Mouse (Mus musculus) CH12.LX (cell line): ENCODE data around the gene Lima1.

Source experiments
- BHLHE40 ChIP-seq: IDR thresholded peaks from 2 replicates; pipeline ENCODE4 v1.6.1; 2011; ENCODE audit warnings: mild to moderate bottlenecking, low read depth, low read length, improper control_type of control experiment
- CTCF ChIP-seq, 2 experiments: IDR thresholded peaks in 1 of 2; conservative IDR thresholded peaks in 1 of 2; 2 replicates each; pipeline ENCODE4 v1.5.1; 2011 to 2012; ENCODE audit warnings: low read depth in 2 of 2, low read length in 2 of 2, improper control_type of control experiment in 1 of 2, inconsistent platforms in 1 of 2, mild to moderate bottlenecking in 1 of 2, moderate library complexity in 1 of 2
- EP300 ChIP-seq: IDR thresholded peaks from 2 replicates; pipeline ENCODE4 v1.6.1; 2011; ENCODE audit warnings: low read length, improper control_type of control experiment
- HCFC1 ChIP-seq: IDR thresholded peaks from 2 replicates; pipeline ENCODE4 v1.6.1; 2012; ENCODE audit warnings: low read depth, mild to moderate bottlenecking, inconsistent platforms, low read length, improper control_type of control experiment
- MAFK ChIP-seq: IDR thresholded peaks from 2 replicates; pipeline ENCODE4 v1.6.1; 2011; ENCODE audit warnings: low read length, improper control_type of control experiment; ENCODE audit not compliant: insufficient replicate concordance
- MAX ChIP-seq: IDR thresholded peaks from 2 replicates; pipeline ENCODE4 v1.6.1; 2011; ENCODE audit warnings: low read length, improper control_type of control experiment
- MYC ChIP-seq: IDR thresholded peaks from 2 replicates; pipeline ENCODE4 v1.6.1; 2011; ENCODE audit warnings: low read depth, mild to moderate bottlenecking, improper control_type of control experiment, low read length
- NELFE ChIP-seq: IDR thresholded peaks from 2 replicates; pipeline ENCODE4 v1.6.1; 2011; ENCODE audit warnings: low read depth, low read length, improper control_type of control experiment
- POLR2A ChIP-seq: IDR thresholded peaks from 2 replicates; pipeline ENCODE4 v1.6.1; 2011; ENCODE audit warnings: low read depth, mild to moderate bottlenecking, improper control_type of control experiment, low read length

DNA sequence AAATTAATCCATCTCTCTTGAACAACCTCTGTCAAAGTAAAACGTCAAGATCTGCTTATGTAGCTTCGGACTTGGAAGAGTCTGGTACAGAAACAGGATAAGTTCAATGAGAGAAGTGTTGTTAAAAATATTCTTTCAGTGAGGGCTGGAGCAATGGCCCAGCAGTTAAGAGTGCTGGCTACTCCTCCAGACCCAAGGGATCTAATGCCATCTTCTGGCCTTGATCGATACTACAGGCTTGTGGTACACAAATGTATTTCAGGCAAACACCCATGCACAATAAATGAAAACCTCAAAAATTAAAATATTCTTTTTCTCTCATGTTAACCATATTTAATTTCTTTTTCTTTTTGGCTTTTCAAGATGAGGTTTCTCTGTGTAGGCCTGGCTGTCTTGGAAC, 79.2 kb downstream of the Lima1 start:
- TF ChIP-seq BHLHE40 (no peak), MYC (no peak), CTCF (conservative IDR thresholded peaks at IDR 0.05 in 1 of 2, IDR thresholded peaks at IDR 0.05 in 1 of 2; ENCODE audit: low read depth in 2 of 2, low read length in 2 of 2) (peak; percentile 15 to 63; a peak in 2 of 4 replicates), POLR2A (no peak), NELFE (no peak), MAFK (no peak), HCFC1 (no peak), MAX (no peak), EP300 (no peak)
